In genomic region chr7:132810879-132811278, GRCm38 (mm10) we compare ENCODE assay signal across 8 mouse cellular contexts. TPM values are rescaled to one million over a fixed set of nuclear protein-coding genes. Genes with fewer than 3 reads are reported as not detected.
DNase-seq lines count a peak whose midpoint lies in the region; ATAC-seq and TF ChIP-seq lines count a peak whose summit lies in the region.

No protein-coding gene starts in this region.

- ATAC-seq in forebrain, embryonic 15.5 days (replicated peaks): peak; percentile 39; the same call in 1 of the 2 replicates
- ATAC-seq in lung, embryonic 16.5 days (ENCODE audit: low read depth): peak; percentile 47

- H3K4me3 ChIP-seq in MEL (ENCODE audit: control insufficient read depth in 1 of 2, insufficient read depth in 1 of 2, low read depth in 2 of 2, low read length in 2 of 2): peak overlapping the region; percentile 26 to 32; a peak in 2 of 4 replicates
- 0 out of 2 replicates have a peak overlapping the region, but pooled peaks have one; percentile 80 for H3K4me3 ChIP-seq in forebrain, embryonic 15.5 days
- H3K4me3 ChIP-seq in lung, embryonic 16.5 days (ENCODE audit: low read length): peak overlapping the region; percentile 80

- H3K79me2 ChIP-seq in MEL (ENCODE audit: control insufficient read depth, insufficient read depth, low read length, poor library complexity): peaks cover 44% of the 10 kb centered on the region

- H3K4me1 ChIP-seq in MEL (ENCODE audit: control insufficient read depth in 1 of 2, insufficient read depth in 2 of 2, low read length in 2 of 2): peaks cover 2 to 7% of the 10 kb centered on the region in 2 experiments
- peaks cover 79% of the 10 kb centered on the region for H3K4me1 ChIP-seq in forebrain, embryonic 15.5 days
- H3K4me1 ChIP-seq in lung, embryonic 16.5 days (replicated peaks; ENCODE audit: control insufficient read depth, insufficient read depth, low read length): peaks cover 52% of the 10 kb centered on the region

- no peak for TF ChIP-seq POLR2A in MEL (IDR thresholded peaks at IDR 0.05; ENCODE audit: control insufficient read depth in 1 of 2, insufficient read depth in 1 of 2, low read depth in 1 of 2, low read length in 2 of 2, poor library complexity in 1 of 2)

- TF ChIP-seq CTCF in MEL (IDR thresholded peaks at IDR 0.05 in 2 of 3, conservative IDR thresholded peaks at IDR 0.05 in 1 of 3; ENCODE audit: control insufficient read depth in 1 of 3, insufficient read depth in 1 of 3, low read depth in 2 of 3, low read length in 3 of 3, poor library complexity in 1 of 3, severe bottlenecking in 1 of 3): peak; percentile 84 to 91 (median 88)

- no peak; a peak in 1 of 4 replicates for TF ChIP-seq EP300 in MEL (IDR thresholded peaks at IDR 0.05; ENCODE audit: low read depth in 1 of 2, low read length in 2 of 2)

- peak overlapping the region; percentile 76 for H3K4me2 ChIP-seq in forebrain, embryonic 15.5 days (replicated peaks)
- peak overlapping the region; percentile 79 for H3K4me2 ChIP-seq in lung, embryonic 16.5 days (ENCODE audit: low read depth, low read length)

- no peak overlapping the region for H3K27ac ChIP-seq in MEL (ENCODE audit: control insufficient read depth, low read depth, low read length)
- H3K27ac ChIP-seq in forebrain, embryonic 15.5 days (replicated peaks): peak overlapping the region; percentile 88
- peak overlapping the region; percentile 96 for H3K27ac ChIP-seq in lung, embryonic 16.5 days (ENCODE audit: low read length)

- peak; percentile 79 for TF ChIP-seq RAD21 in MEL (IDR thresholded peaks at IDR 0.05; ENCODE audit: low read depth, low read length)

- WGBS in forebrain, embryonic 15.5 days: 45% methylated on average over 1 of the region's 1 CpGs
- WGBS in lung, embryonic 16.5 days: 43% methylated on average over 1 of the region's 1 CpGs

- peak; percentile 89 for DNase-seq in MEL (ENCODE audit: low read depth, low spot score)
- DNase-seq in cerebellum, adult 11-12 months: peak; percentile 93
- DNase-seq in heart, postnatal 4 days: peak; percentile 96
- DNase-seq in layer of hippocampus, adult 9-11 months: peak; percentile 87
- DNase-seq in ovary, adult 18-20 months (ENCODE audit: low spot score): peak; percentile 78
- peak; percentile 91 for DNase-seq in thymus, postnatal 0 days (ENCODE audit: low spot score)

- peak overlapping the region; percentile 21 for H3K9ac ChIP-seq in MEL (ENCODE audit: control insufficient read depth, low read depth, low read length, poor library complexity, severe bottlenecking)
- 0 out of 2 replicates have a peak overlapping the region, but pooled peaks have one; percentile 2 for H3K9ac ChIP-seq in forebrain, embryonic 15.5 days (replicated peaks)
- H3K9ac ChIP-seq in lung, embryonic 16.5 days (ENCODE audit: low read length): peak overlapping the region; percentile 94; the same call in 1 of the 2 replicates

- peaks cover 0 to 6% of the 10 kb centered on the region in 2 experiments; a peak in 2 of 4 replicates for H3K36me3 ChIP-seq in MEL (ENCODE audit: control insufficient read depth in 1 of 2, insufficient read depth in 2 of 2, low read length in 2 of 2)
- H3K36me3 ChIP-seq in forebrain, embryonic 15.5 days: no peaks in the 10 kb centered on the region
- no peaks in the 10 kb centered on the region for H3K36me3 ChIP-seq in lung, embryonic 16.5 days (ENCODE audit: control insufficient read depth, insufficient read depth, low read length)

- no peaks in the 10 kb centered on the region for H3K27me3 ChIP-seq in MEL (ENCODE audit: control insufficient read depth in 1 of 2, insufficient read depth in 2 of 2, low read length in 2 of 2)
- no peaks in the 10 kb centered on the region for H3K27me3 ChIP-seq in forebrain, embryonic 15.5 days
- H3K27me3 ChIP-seq in lung, embryonic 16.5 days (ENCODE audit: control insufficient read depth, insufficient read depth, low read depth, low read length): no peaks in the 10 kb centered on the region

- H3K9me3 ChIP-seq in MEL (replicated peaks; ENCODE audit: insufficient read depth, low read length): no peaks in the 10 kb centered on the region
- H3K9me3 ChIP-seq in forebrain, embryonic 15.5 days: no peaks in the 10 kb centered on the region
- H3K9me3 ChIP-seq in lung, embryonic 16.5 days (ENCODE audit: control insufficient read depth, low read length): no peaks in the 10 kb centered on the region

TF ChIP-seq in MEL, 35 proteins besides CTCF, POLR2A, EP300 and RAD21:
- TF ChIP-seq ELF1 (IDR thresholded peaks at IDR 0.05; ENCODE audit: low read depth, low read length) (no peak), ZC3H11A (IDR thresholded peaks at IDR 0.05; ENCODE audit: low read depth, low read length) (peak; percentile 82), ETS1 (IDR thresholded peaks at IDR 0.05; ENCODE audit: low read depth, low read length) (peak; percentile 56; the same call in 1 of the 2 replicates), BHLHE40 (IDR thresholded peaks at IDR 0.05; ENCODE audit: borderline replicate concordance, low read depth, low read length) (no peak), ZNF384 (IDR thresholded peaks at IDR 0.05; ENCODE audit: low read depth, low read length) (no peak), USF2 (IDR thresholded peaks at IDR 0.05; ENCODE audit: borderline replicate concordance in 1 of 2, insufficient read depth in 1 of 2, low read depth in 1 of 2, low read length in 2 of 2) (no peak), SIN3A (IDR thresholded peaks at IDR 0.05; ENCODE audit: low read length) (peak; percentile 63), MXI1 (IDR thresholded peaks at IDR 0.05; ENCODE audit: low read depth, low read length) (peak; percentile 55; the same call in 1 of the 2 replicates), MYC (IDR thresholded peaks at IDR 0.05; ENCODE audit: low read depth, low read length) (no peak), MEF2A (IDR thresholded peaks at IDR 0.05; ENCODE audit: extremely low read depth, insufficient replicate concordance, low read depth, low read length, poor library complexity, severe bottlenecking) (no peak), CHD2 (IDR thresholded peaks at IDR 0.05; ENCODE audit: low read length) (no peak), TCF12 (IDR thresholded peaks at IDR 0.05; ENCODE audit: low read depth, low read length) (0 out of 2 replicates have a peak, but pooled peaks have one; percentile 34), HCFC1 (IDR thresholded peaks at IDR 0.05; ENCODE audit: low read depth, low read length) (no peak), UBTF (IDR thresholded peaks at IDR 0.05; ENCODE audit: borderline replicate concordance, insufficient read depth, low read depth, low read length) (0 out of 2 replicates have a peak, but pooled peaks have one; percentile 70), TBP (IDR thresholded peaks at IDR 0.05; ENCODE audit: low read depth, low read length) (peak; percentile 97), SMC3 (IDR thresholded peaks at IDR 0.05; ENCODE audit: low read depth, low read length) (peak; percentile 94)

RNA-seq across cellular contexts. Expression of gene Fam53b, which starts 2.8 kb away (rescaled TPM):
- total RNA-seq in MEL (2012; rRNA removed): 7.3 and 7.9 TPM in 2 replicates
- 10 to 100 TPM in 1 of 2 experiments, not detected in 1; 15.4 TPM for polyA plus RNA-seq in MEL (2012; ENCODE audit: insufficient read depth in 1 of 2, insufficient read length in 2 of 2, low read depth in 1 of 2, low replicate concordance in 2 of 2, missing spikeins in 1 of 2)
- polyA plus RNA-seq in forebrain, embryonic 15.5 days (2015; fragmentation: Nextera tagmentation; extraction: Ambion mirVana): 27.8 and 34.8 TPM in 2 replicates
- 10 to 100 TPM; 29.6 to 38.3 TPM for total RNA-seq in heart, postnatal 4 days (2021)
- 33.5 and 36.0 TPM in 2 replicates for polyA plus RNA-seq in lung, embryonic 16.5 days (2015; fragmentation: Nextera tagmentation; extraction: Ambion mirVana)
- 30.5 and 37.7 TPM in 2 replicates for polyA plus RNA-seq in thymus, postnatal 0 days (2015; fragmentation: Nextera tagmentation; extraction: Ambion mirVana)

RNA-seq across cellular contexts. Expression of gene Eef1akmt2, which starts 41.6 kb away (rescaled TPM):
- 24.3 and 26.9 TPM in 2 replicates for total RNA-seq in MEL (2012; rRNA removed)
- 100 to 1,000 TPM in 1 of 2 experiments, 10 to 100 TPM in 1; 27.0 to 330 TPM for polyA plus RNA-seq in MEL (2012; ENCODE audit: insufficient read depth in 1 of 2, insufficient read length in 2 of 2, low read depth in 1 of 2, low replicate concordance in 2 of 2, missing spikeins in 1 of 2)
- 102 and 108 TPM in 2 replicates for polyA plus RNA-seq in forebrain, embryonic 15.5 days (2015; fragmentation: Nextera tagmentation; extraction: Ambion mirVana)
- total RNA-seq in heart, postnatal 4 days (2021): 10 to 100 TPM; 17.3 to 19.7 TPM
- 56.3 and 60.4 TPM in 2 replicates for polyA plus RNA-seq in lung, embryonic 16.5 days (2015; fragmentation: Nextera tagmentation; extraction: Ambion mirVana)
- polyA plus RNA-seq in thymus, postnatal 0 days (2015; fragmentation: Nextera tagmentation; extraction: Ambion mirVana): 74.9 and 77.4 TPM in 2 replicates

RNA-seq across cellular contexts. Expression of gene Abraxas2, which starts 48.1 kb away (rescaled TPM):
- 26.5 and 30.1 TPM in 2 replicates for total RNA-seq in MEL (2012; rRNA removed)
- polyA plus RNA-seq in MEL (2012; ENCODE audit: insufficient read depth in 1 of 2, insufficient read length in 2 of 2, low read depth in 1 of 2, low replicate concordance in 2 of 2, missing spikeins in 1 of 2): 10 to 100 TPM in 1 of 2 experiments, not detected in 1; 31.1 TPM
- 40.0 and 42.6 TPM in 2 replicates for polyA plus RNA-seq in forebrain, embryonic 15.5 days (2015; fragmentation: Nextera tagmentation; extraction: Ambion mirVana)
- 10 to 100 TPM; 24.5 to 24.7 TPM for total RNA-seq in heart, postnatal 4 days (2021)
- 40.1 and 41.9 TPM in 2 replicates for polyA plus RNA-seq in lung, embryonic 16.5 days (2015; fragmentation: Nextera tagmentation; extraction: Ambion mirVana)
- polyA plus RNA-seq in thymus, postnatal 0 days (2015; fragmentation: Nextera tagmentation; extraction: Ambion mirVana): 29.7 and 34.6 TPM in 2 replicates

Comparison
In these comparisons a context has a peak if more than half of its experiments do, and no peak if none do; other contexts are left out.
1. H3K4me3 ChIP-seq: peak in every context shown above with its lines; median percentile 80 in forebrain, embryonic 15.5 days; 80 in lung, embryonic 16.5 days; 29 in MEL.
2. H3K9ac ChIP-seq: peak in every context shown above with its lines; median percentile 94 in lung, embryonic 16.5 days; 21 in MEL; 2 in forebrain, embryonic 15.5 days.